Mouse (Mus musculus): ENCODE measurements around the gene Gm20721. TPM values are rescaled to one million over a fixed set of nuclear protein-coding genes. Genes with fewer than 3 reads are reported as not detected.
"Not testable (repeated sequence)": the region's sequence is repeated elsewhere in the genome, so short reads cannot be mapped to it uniquely, and the experiment has no call there.

Gene Gm20721
- 11.1 and 15.0 TPM in 2 replicates for polyA plus RNA-seq (2015; fragmentation: Nextera tagmentation; extraction: Ambion mirVana)

GRCm38 (mm10) chr2:174346612-174346998 is at the start of gene Gm20721:
Gene Gm20721 (minus strand): TSS chr2:174346712.
- H3K4me3 ChIP-seq (ENCODE audit: low read depth, low read length), result no peak within 1 kb of the TSS
- H3K36me3 ChIP-seq (ENCODE audit: control insufficient read depth, insufficient read depth, low read length), result peaks cover 22% of the 10 kb centered on the region
- peaks cover 19% of the 10 kb centered on the region for H3K4me1 ChIP-seq (ENCODE audit: control insufficient read depth, insufficient read depth, low read length)

GRCm38 (mm10) chr2:174393383-174393782 is 46.9 kb upstream of the Gm20721 start:
- Histone ChIP-seq H3K9me3 (replicated peaks; ENCODE audit: control insufficient read depth, low read length, poor library complexity, severe bottlenecking) (0 out of 2 replicates have a peak, but pooled peaks cover 3% of the 10 kb centered on the region), H3K9ac (ENCODE audit: low read depth, low read length) (no peak overlapping the region), H3K4me1 (ENCODE audit: control insufficient read depth, insufficient read depth, low read length) (no peaks in the 10 kb centered on the region), H3K4me2 (ENCODE audit: low read length) (no peak overlapping the region), H3K4me3 (ENCODE audit: low read depth, low read length) (no peak overlapping the region), H3K36me3 (ENCODE audit: control insufficient read depth, insufficient read depth, low read length) (no peaks in the 10 kb centered on the region), H3K27me3 (ENCODE audit: control insufficient read depth, insufficient read depth, low read depth, low read length) (no peaks in the 10 kb centered on the region), H3K27ac (ENCODE audit: low read length) (no peak overlapping the region)
- WGBS, result 81% methylated on average over 5 of the region's 5 CpGs
- ATAC-seq, result no peak

More at GRCm38 (mm10) chr2:174346612-174346998, at the start of gene Gm20721:
- ATAC-seq, result no peak
- no peak within 1 kb of the TSS for H3K4me2 ChIP-seq (ENCODE audit: low read length)
- no peak within 1 kb of the TSS for H3K27ac ChIP-seq (ENCODE audit: low read length)
- WGBS, result 94% methylated on average over 5 of the region's 5 CpGs
- H3K27me3 ChIP-seq (ENCODE audit: control insufficient read depth, insufficient read depth, low read depth, low read length), result no peaks in the 10 kb centered on the region
- no peaks in the 10 kb centered on the region for H3K9me3 ChIP-seq (replicated peaks; ENCODE audit: control insufficient read depth, low read length, poor library complexity, severe bottlenecking)
- no peak within 1 kb of the TSS for H3K9ac ChIP-seq (ENCODE audit: low read depth, low read length)

- no peak overlapping the region for H3K27ac ChIP-seq (ENCODE audit: low read length)
- 67% methylated on average over 9 of the region's 9 CpGs for WGBS
- no peak overlapping the region for H3K9ac ChIP-seq (ENCODE audit: low read depth, low read length)
- H3K4me1 ChIP-seq (ENCODE audit: control insufficient read depth, insufficient read depth, low read length), result no peaks in the 10 kb centered on the region
- 0 out of 2 replicates have a peak, but pooled peaks cover 3% of the 10 kb centered on the region for H3K9me3 ChIP-seq (replicated peaks; ENCODE audit: control insufficient read depth, low read length, poor library complexity, severe bottlenecking)
- H3K4me2 ChIP-seq (ENCODE audit: low read length), result no peak overlapping the region
- ATAC-seq, result no peak
- no peaks in the 10 kb centered on the region for H3K36me3 ChIP-seq (ENCODE audit: control insufficient read depth, insufficient read depth, low read length)
- no peak overlapping the region for H3K4me3 ChIP-seq (ENCODE audit: low read depth, low read length)
- H3K27me3 ChIP-seq (ENCODE audit: control insufficient read depth, insufficient read depth, low read depth, low read length), result no peaks in the 10 kb centered on the region
Measured at GRCm38 (mm10) chr2:174392554-174392953, 46.0 kb upstream of the Gm20721 start.

GRCm38 (mm10) chr2:174391936-174392335 is 45.4 kb upstream of the Gm20721 start:
- WGBS, result 90% methylated on average over 3 of the region's 3 CpGs

GRCm38 (mm10) chr2:174381021-174381420 is 34.5 kb upstream of the Gm20721 start:
- Histone ChIP-seq H3K4me2 (ENCODE audit: low read length) (no peak overlapping the region), H3K9me3 (replicated peaks; ENCODE audit: control insufficient read depth, low read length, poor library complexity, severe bottlenecking) (no peaks in the 10 kb centered on the region), H3K4me3 (ENCODE audit: low read depth, low read length) (no peak overlapping the region), H3K36me3 (ENCODE audit: control insufficient read depth, insufficient read depth, low read length) (no peaks in the 10 kb centered on the region), H3K9ac (ENCODE audit: low read depth, low read length) (no peak overlapping the region), H3K27me3 (ENCODE audit: control insufficient read depth, insufficient read depth, low read depth, low read length) (no peaks in the 10 kb centered on the region), H3K4me1 (ENCODE audit: control insufficient read depth, insufficient read depth, low read length) (no peaks in the 10 kb centered on the region), H3K27ac (ENCODE audit: low read length) (no peak overlapping the region)
- WGBS, result 92% methylated on average over 9 of the region's 9 CpGs
- ATAC-seq, result no peak

More at GRCm38 (mm10) chr2:174391936-174392335, 45.4 kb upstream of the Gm20721 start:
- Histone ChIP-seq H3K36me3 (ENCODE audit: control insufficient read depth, insufficient read depth, low read length) (no peaks in the 10 kb centered on the region), H3K9me3 (replicated peaks; ENCODE audit: control insufficient read depth, low read length, poor library complexity, severe bottlenecking) (0 out of 2 replicates have a peak, but pooled peaks cover 3% of the 10 kb centered on the region), H3K27me3 (ENCODE audit: control insufficient read depth, insufficient read depth, low read depth, low read length) (no peaks in the 10 kb centered on the region), H3K9ac (ENCODE audit: low read depth, low read length) (no peak overlapping the region), H3K4me3 (ENCODE audit: low read depth, low read length) (no peak overlapping the region), H3K27ac (ENCODE audit: low read length) (no peak overlapping the region), H3K4me1 (ENCODE audit: control insufficient read depth, insufficient read depth, low read length) (no peaks in the 10 kb centered on the region), H3K4me2 (ENCODE audit: low read length) (no peak overlapping the region)
- ATAC-seq, result no peak

GRCm38 (mm10) chr2:174366571-174366970 is 20.1 kb upstream of the Gm20721 start:
- no peak overlapping the region for H3K9ac ChIP-seq (ENCODE audit: low read depth, low read length)
- H3K36me3 ChIP-seq (ENCODE audit: control insufficient read depth, insufficient read depth, low read length), result no peaks in the 10 kb centered on the region
- no peak overlapping the region for H3K4me2 ChIP-seq (ENCODE audit: low read length)
- H3K4me3 ChIP-seq (ENCODE audit: low read depth, low read length), result no peak overlapping the region
- no peaks in the 10 kb centered on the region for H3K4me1 ChIP-seq (ENCODE audit: control insufficient read depth, insufficient read depth, low read length)
- H3K9me3 ChIP-seq (replicated peaks; ENCODE audit: control insufficient read depth, low read length, poor library complexity, severe bottlenecking), result no peaks in the 10 kb centered on the region
- no peaks in the 10 kb centered on the region for H3K27me3 ChIP-seq (ENCODE audit: control insufficient read depth, insufficient read depth, low read depth, low read length)
- WGBS, result 85% methylated on average over 10 of the region's 10 CpGs
- H3K27ac ChIP-seq (ENCODE audit: low read length), result no peak overlapping the region
- no peak for ATAC-seq

- no peak for ATAC-seq
- 80% methylated on average over 4 of the region's 4 CpGs for WGBS
- Histone ChIP-seq H3K27ac (ENCODE audit: low read length) (no peak overlapping the region), H3K36me3 (ENCODE audit: control insufficient read depth, insufficient read depth, low read length) (no peaks in the 10 kb centered on the region), H3K27me3 (ENCODE audit: control insufficient read depth, insufficient read depth, low read depth, low read length) (no peaks in the 10 kb centered on the region), H3K4me3 (ENCODE audit: low read depth, low read length) (no peak overlapping the region), H3K9me3 (replicated peaks; ENCODE audit: control insufficient read depth, low read length, poor library complexity, severe bottlenecking) (no peaks in the 10 kb centered on the region), H3K9ac (ENCODE audit: low read depth, low read length) (no peak overlapping the region), H3K4me2 (ENCODE audit: low read length) (no peak overlapping the region), H3K4me1 (ENCODE audit: control insufficient read depth, insufficient read depth, low read length) (no peaks in the 10 kb centered on the region)
Measured at GRCm38 (mm10) chr2:174359656-174360055, 13.1 kb upstream of the Gm20721 start.

- Histone ChIP-seq H3K36me3 (ENCODE audit: control insufficient read depth, insufficient read depth, low read length) (no peaks in the 10 kb centered on the region), H3K9me3 (replicated peaks; ENCODE audit: control insufficient read depth, low read length, poor library complexity, severe bottlenecking) (no peaks in the 10 kb centered on the region), H3K27ac (ENCODE audit: low read length) (no peak overlapping the region), H3K9ac (ENCODE audit: low read depth, low read length) (no peak overlapping the region), H3K27me3 (ENCODE audit: control insufficient read depth, insufficient read depth, low read depth, low read length) (no peaks in the 10 kb centered on the region), H3K4me1 (ENCODE audit: control insufficient read depth, insufficient read depth, low read length) (no peaks in the 10 kb centered on the region), H3K4me2 (ENCODE audit: low read length) (no peak overlapping the region), H3K4me3 (ENCODE audit: low read depth, low read length) (no peak overlapping the region)
- ATAC-seq, result no peak
- WGBS, result 93% methylated on average over 4 of the region's 4 CpGs
Measured at GRCm38 (mm10) chr2:174358516-174358915, 12.0 kb upstream of the Gm20721 start.

GRCm38 (mm10) chr2:174346999-174347668 is 622 bp upstream of the Gm20721 start:
- H3K27ac ChIP-seq (ENCODE audit: low read length); H3K4me2 ChIP-seq (ENCODE audit: low read length); H3K9me3 ChIP-seq (replicated peaks; ENCODE audit: control insufficient read depth, low read length, poor library complexity, severe bottlenecking); ATAC-seq; H3K4me3 ChIP-seq (ENCODE audit: low read depth, low read length); H3K9ac ChIP-seq (ENCODE audit: low read depth, low read length); H3K27me3 ChIP-seq (ENCODE audit: control insufficient read depth, insufficient read depth, low read depth, low read length): not testable (repeated sequence)
- Histone ChIP-seq H3K4me1 (ENCODE audit: control insufficient read depth, insufficient read depth, low read length) (peaks cover 19% of the 10 kb centered on the region), H3K36me3 (ENCODE audit: control insufficient read depth, insufficient read depth, low read length) (peaks cover 22% of the 10 kb centered on the region)
- WGBS, result 100% methylated on average over 2 of the region's 2 CpGs
